Mouse (Mus musculus) B cell, adult 67 days (primary cell): ENCODE measurements around the gene Ap1m2. TPM values are rescaled to one million over a fixed set of nuclear protein-coding genes. Genes with fewer than 3 reads are reported as not detected.

Experiments used
- total RNA-seq, 2 experiments: library from RNA; stranded (reverse); gene quantifications; 4 replicates each; pipeline ENCODE4 v1.2.4; 2023

The Ap1m2 gene
- total RNA-seq: 1 to 10 TPM; 2.7 to 2.9 TPM

DNA sequence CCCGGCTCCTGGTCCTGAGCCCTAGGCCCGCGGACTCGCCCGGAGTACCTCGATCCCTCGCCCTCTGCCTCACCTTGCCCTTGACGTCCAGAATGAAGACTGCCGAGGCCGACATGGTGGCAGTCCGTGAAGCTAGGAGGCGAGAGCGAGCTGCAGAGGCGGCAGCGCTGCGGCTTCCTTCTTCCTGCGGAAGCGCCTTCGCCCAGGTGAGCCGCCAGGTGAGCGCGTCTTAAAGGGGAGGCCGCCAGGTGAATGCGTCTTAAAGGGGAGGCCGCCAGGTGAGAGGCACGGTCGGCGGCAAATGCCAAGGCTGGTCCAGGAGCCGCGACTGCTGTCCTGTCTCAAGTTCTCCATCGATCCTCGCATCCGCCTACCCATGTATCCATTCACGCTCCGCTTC, at the start of gene Ap1m2:
Ap1m2 (minus strand) TSS at position 204 of the 400 bp plus-strand sequence.

DNA sequence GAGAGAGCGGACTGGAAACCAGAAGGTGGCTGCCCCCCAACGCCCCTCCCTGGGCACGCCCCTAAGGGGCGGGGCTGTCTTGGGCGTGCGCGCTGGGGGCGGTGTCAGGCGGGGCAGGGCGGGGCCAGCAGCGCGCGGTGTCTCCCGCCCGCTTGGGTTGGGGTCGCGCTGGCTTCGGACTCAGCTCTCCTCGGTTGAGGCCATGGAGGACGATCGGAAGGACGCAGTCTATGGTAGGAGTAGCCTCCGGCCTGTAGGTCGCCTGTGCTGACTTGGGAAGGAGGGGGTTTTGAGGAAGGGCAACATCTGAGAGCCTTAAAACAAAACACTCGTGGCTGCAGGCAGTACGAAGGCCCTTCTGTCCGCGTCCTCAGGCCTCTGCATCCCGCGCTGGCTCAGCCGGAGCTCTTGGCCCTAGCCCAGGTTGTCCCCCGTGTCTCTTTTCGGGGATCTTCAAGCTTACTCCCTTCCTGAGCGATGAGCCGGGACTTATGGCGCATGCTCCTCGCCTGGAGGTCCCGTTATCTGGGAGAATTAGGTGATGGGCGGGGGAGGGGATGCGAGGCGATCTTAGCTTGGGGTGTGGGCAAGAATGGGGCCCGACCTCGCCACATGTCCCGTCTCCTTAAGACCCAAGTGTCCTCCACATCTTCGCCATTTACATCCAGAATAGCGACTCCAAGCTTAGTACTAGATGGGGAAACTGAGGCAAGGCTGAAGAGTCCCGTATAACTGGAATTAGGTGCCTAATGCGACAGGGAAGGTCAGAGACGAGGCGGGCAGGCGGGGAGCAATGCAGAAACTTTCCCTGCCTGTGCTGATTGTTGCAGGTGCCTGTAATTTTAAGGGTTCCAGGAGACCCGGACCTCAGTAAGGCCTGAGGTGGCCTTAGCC, 8.7 kb upstream of the Ap1m2 start, which contains the start of gene Slc44a2:
Slc44a2 (plus strand) TSS at position 80 of the 894 bp plus-strand sequence.

GRCm38 (mm10) chr9:21291022-21291787, 20.9 kb downstream of the Ap1m2 start, which contains the start of gene Cdkn2d:
Gene Cdkn2d (minus strand): TSS chr9:21291407.

GRCm38 (mm10) chr9:21287571-21288402, 24.4 kb downstream of the Ap1m2 start, which contains the start of gene Kri1:
Gene Kri1 (minus strand): TSS chr9:21287969.

DNA sequence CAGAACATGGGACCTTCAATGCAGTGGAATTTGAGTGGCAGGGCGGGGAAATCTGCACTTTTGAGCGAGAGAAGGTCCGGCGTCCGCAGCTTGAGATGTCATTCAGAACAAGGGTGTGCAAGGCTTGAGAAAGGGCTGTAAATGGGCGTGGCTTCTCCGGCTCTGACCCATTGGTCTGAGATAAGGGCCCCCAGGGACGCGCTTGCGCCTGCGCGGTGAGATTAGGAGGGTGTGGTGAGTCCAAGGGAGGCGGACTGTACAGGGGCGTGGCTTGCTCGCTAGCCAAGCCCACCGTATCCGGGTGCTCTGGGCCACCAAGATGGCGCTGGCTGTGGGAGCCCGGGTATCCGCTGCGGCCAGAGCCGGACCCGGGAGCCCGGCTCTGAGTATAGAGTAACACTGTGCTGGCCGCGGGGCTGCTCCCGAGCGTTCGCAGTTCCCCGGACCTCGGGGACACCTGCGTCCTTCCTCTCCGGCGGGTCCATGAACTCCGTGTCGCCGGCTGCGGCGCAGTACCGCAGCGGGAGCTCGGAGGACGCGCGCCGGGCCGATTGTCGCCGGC, 47.1 kb downstream of the Ap1m2 start, which contains the start of gene Atg4d:
Atg4d (plus strand) TSS at position 294 of the 562 bp plus-strand sequence.

GRCm38 (mm10) chr9:21248326-21248725, 63.8 kb downstream of the Ap1m2 start, which contains the start of gene S1pr5:
Gene S1pr5 (minus strand): TSS chr9:21248443.

Other genes starting within 250 kb of the Ap1m2 start
- 1 to 10 TPM in 1 of 2 experiments, not detected in 1; 2.0 TPM for gene Zglp1, start 245.2 kb downstream of the Ap1m2 start, total RNA-seq
- 1 to 10 TPM; 2.0 to 2.3 TPM for gene Gm49373, start 239.2 kb downstream of the Ap1m2 start, total RNA-seq
- gene Fdx1l, start 238.7 kb downstream of the Ap1m2 start, total RNA-seq: 10 to 100 TPM; 27.0 to 29.9 TPM
- 10 to 100 TPM in 1 of 2 experiments, 1 to 10 TPM in 1; 7.7 to 10.6 TPM for gene Gm38431, start 220.3 kb downstream of the Ap1m2 start, total RNA-seq
- 100 to 1,000 TPM; 109 to 117 TPM for gene Raver1, start 220.3 kb downstream of the Ap1m2 start, total RNA-seq
- gene Tyk2, start 181.1 kb downstream of the Ap1m2 start, total RNA-seq: 10 to 100 TPM; 64.0 to 68.8 TPM
- gene Cdc37, start 162.4 kb downstream of the Ap1m2 start, total RNA-seq: 100 to 1,000 TPM; 103 to 110 TPM
- gene Pde4a, start 146.6 kb downstream of the Ap1m2 start, total RNA-seq: 10 to 100 TPM; 10.2 to 10.4 TPM
- gene Keap1, start 73.0 kb downstream of the Ap1m2 start, total RNA-seq: 10 to 100 TPM; 30.9 to 43.4 TPM
- under 1 TPM; 0.30 to 0.35 TPM for gene S1pr5, start 63.9 kb downstream of the Ap1m2 start, total RNA-seq
- 10 to 100 TPM; 55.8 to 57.5 TPM for gene Atg4d, start 47.0 kb downstream of the Ap1m2 start, total RNA-seq
- 100 to 1,000 TPM; 151 to 153 TPM for gene Kri1, start 24.4 kb downstream of the Ap1m2 start, total RNA-seq
- 10 to 100 TPM; 28.0 to 33.7 TPM for gene Cdkn2d, start 20.9 kb downstream of the Ap1m2 start, total RNA-seq
- gene Slc44a2, start 8.4 kb upstream of the Ap1m2 start, total RNA-seq: 100 to 1,000 TPM; 368 to 370 TPM
- gene Ilf3, start 55.5 kb upstream of the Ap1m2 start, total RNA-seq: 100 to 1,000 TPM; 135 to 155 TPM
- gene Qtrt1, start 99.5 kb upstream of the Ap1m2 start, total RNA-seq: 10 to 100 TPM; 74.8 TPM
- gene Dnm2, start 112.6 kb upstream of the Ap1m2 start, total RNA-seq: 100 to 1,000 TPM; 224 to 230 TPM
- gene Tmed1, start 197.9 kb upstream of the Ap1m2 start, total RNA-seq: 10 to 100 TPM; 11.4 to 11.5 TPM
- 100 to 1,000 TPM; 134 to 143 TPM for gene AB124611, start 213.8 kb upstream of the Ap1m2 start, total RNA-seq
- gene Carm1, start 234.6 kb upstream of the Ap1m2 start, total RNA-seq: 10 to 100 TPM; 66.2 to 67.1 TPM